Mouse (Mus musculus): ENCODE measurements at regions not wholly inside any gene's neighbourhood (a gene's known extent, or its start where the extent isn't known, plus 50 kb on each side); places are given as distances from the start of the nearest gene placed in this dataset.

DNA sequence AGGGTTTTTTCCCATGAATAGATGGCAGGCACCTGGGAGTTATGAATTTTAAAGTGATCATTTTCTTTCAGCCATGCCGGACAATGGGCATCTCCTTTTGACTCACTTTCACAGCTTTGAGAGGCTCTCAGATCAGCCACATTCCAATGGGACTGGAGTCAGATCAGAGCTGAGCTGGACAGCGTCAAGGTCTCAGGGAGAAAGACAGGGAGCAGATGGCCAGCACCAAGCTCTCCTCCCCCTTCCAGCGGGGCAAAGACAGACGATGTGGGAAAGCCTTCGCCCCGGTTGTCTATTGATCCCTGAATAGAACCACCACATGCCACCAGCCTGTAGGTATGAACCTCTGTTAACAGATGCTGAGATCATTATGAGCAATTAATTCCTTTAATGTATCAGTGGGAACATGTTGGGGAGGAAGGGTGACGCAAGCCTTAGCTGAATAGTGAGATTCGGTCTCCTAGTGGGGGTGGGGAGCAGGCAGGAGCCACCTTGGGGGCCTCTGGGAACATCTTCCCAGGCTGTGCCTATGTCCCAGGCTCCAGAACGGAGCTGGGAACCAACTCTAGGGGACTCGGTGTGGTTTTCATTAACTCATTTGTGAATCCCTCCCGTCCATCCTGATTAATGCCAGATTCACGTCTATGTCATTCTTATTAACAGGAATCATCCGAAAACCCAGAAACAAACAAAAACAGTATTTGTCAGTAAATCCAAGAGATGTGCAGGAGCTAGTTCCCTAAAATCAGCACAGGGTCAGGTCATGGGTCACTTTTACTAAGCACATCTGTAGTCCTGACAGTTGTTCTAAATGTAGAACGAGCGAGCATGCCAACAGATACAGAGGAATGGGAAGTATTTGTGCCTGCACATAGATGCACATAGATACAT lies 101.8 kb upstream of the Id4 start:
- no peak for TF ChIP-seq POLR2A (IDR thresholded peaks at IDR 0.05; ENCODE audit: insufficient read depth, low read length)
- no peak for TF ChIP-seq CTCF (IDR thresholded peaks at IDR 0.05; ENCODE audit: low read depth, low read length)
